ENCODE assay signal across 9 mouse cellular contexts in the genomic region with DNA sequence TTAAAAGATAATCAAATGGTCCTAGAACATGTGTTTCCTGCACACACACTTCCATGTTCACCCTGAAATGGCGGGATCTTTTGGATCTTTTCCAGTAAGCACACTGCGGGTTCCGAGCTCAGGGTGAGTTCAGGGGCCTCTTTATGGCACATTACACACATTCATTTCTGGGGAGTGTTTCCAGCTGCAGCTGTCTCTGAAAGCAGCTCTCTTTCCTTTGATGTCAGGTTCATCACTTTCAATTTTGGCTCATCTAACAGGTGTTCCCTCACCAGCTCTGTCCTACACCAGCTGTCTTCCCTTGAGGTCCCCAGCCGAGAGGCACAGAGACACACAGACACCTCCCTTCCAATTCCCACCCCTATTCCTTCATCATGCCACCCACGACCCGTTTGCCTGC.
DNase-seq lines count a peak whose midpoint lies in the region; ATAC-seq and TF ChIP-seq lines count a peak whose summit lies in the region.
"Had no signal": no experiment of that assay in that cellular context is flagged by ENCODE, and none has a peak within 500 bp of the region (broad histone marks: within the 10 kb centered on the region; RNA-seq: fewer than 3 reads in every experiment).

No protein-coding gene starts in this region.

- 32% methylated on average over 6 of the region's 6 CpGs for WGBS in kidney, embryonic 16.5 days
- WGBS in hindbrain, embryonic 14.5 days = 40% methylated on average over 6 of the region's 6 CpGs
- WGBS in small intestine, adult 2 months = 24% methylated on average over 6 of the region's 6 CpGs

- no peak for DNase-seq in kidney, adult 9 months
- peak; percentile 42 for DNase-seq in brain, embryonic 14.5 days (ENCODE audit: low read depth)
- DNase-seq in hindbrain, embryonic 14.5 days (ENCODE audit: low spot score) = no peak
- DNase-seq in right cerebral cortex, adult 2 months (ENCODE audit: low spot score in 2 of 2) = no peak
- no peak for DNase-seq in layer of hippocampus, postnatal 14 days (ENCODE audit: low spot score in 2 of 2)
- DNase-seq: cerebellum, adult 18-20 months had no signal

- no peak overlapping the region for H3K9ac ChIP-seq in kidney, embryonic 16.5 days (replicated peaks; ENCODE audit: low read length)
- H3K9ac ChIP-seq in hindbrain, embryonic 14.5 days = no peak overlapping the region
- H3K9ac ChIP-seq: midbrain, embryonic 13.5 days had no signal

- TF ChIP-seq CTCF in brain, embryonic 14.5 days (IDR thresholded peaks at IDR 0.05; ENCODE audit: borderline replicate concordance, extremely low read depth, insufficient read depth, insufficient read length) = no peak
- no peak for TF ChIP-seq CTCF in small intestine, adult 2 months (IDR thresholded peaks at IDR 0.05; ENCODE audit: extremely low read depth, insufficient read length, insufficient replicate concordance, low read depth, low read length)

- no peak for TF ChIP-seq POLR2A in brain, embryonic 14.5 days (IDR thresholded peaks at IDR 0.05; ENCODE audit: borderline replicate concordance, extremely low read depth, insufficient read depth, insufficient read length, poor library complexity, severe bottlenecking)
- TF ChIP-seq POLR2A in small intestine, adult 2 months (IDR thresholded peaks at IDR 0.05; ENCODE audit: low read depth, low read length) = no peak

- H3K4me2 ChIP-seq in kidney, embryonic 16.5 days (replicated peaks; ENCODE audit: low read depth, low read length) = no peak overlapping the region
- H3K4me2 ChIP-seq in hindbrain, embryonic 14.5 days (replicated peaks) = no peak overlapping the region
- H3K4me2 ChIP-seq: midbrain, embryonic 13.5 days had no signal

- H3K4me1 ChIP-seq in kidney, embryonic 16.5 days (ENCODE audit: insufficient read depth, low read length) = peaks cover 22% of the 10 kb centered on the region
- H3K4me1 ChIP-seq in hindbrain, embryonic 14.5 days (replicated peaks; ENCODE audit: control insufficient read depth, insufficient read depth, low read length) = peaks cover 23% of the 10 kb centered on the region; the same call in 1 of the 2 replicates
- peaks cover 8% of the 10 kb centered on the region; the same call in 1 of the 2 replicates for H3K4me1 ChIP-seq in small intestine, adult 2 months (ENCODE audit: control insufficient read depth, insufficient read depth, insufficient read length, low read length)

- H3K9me3 ChIP-seq in kidney, embryonic 16.5 days (ENCODE audit: low read length) = no peaks in the 10 kb centered on the region
- no peaks in the 10 kb centered on the region for H3K9me3 ChIP-seq in hindbrain, embryonic 14.5 days (ENCODE audit: control insufficient read depth, low read length)
- H3K9me3 ChIP-seq: midbrain, embryonic 13.5 days had no signal

- ATAC-seq in kidney, embryonic 16.5 days (ENCODE audit: low FRiP score, low TSS enrichment) = 0 out of 2 replicates have a peak, but pooled peaks have one; percentile 19
- no peak for ATAC-seq in hindbrain, embryonic 14.5 days (ENCODE audit: low FRiP score)

- no peaks in the 10 kb centered on the region for H3K27me3 ChIP-seq in kidney, embryonic 16.5 days (ENCODE audit: insufficient read depth, low read length)
- no peaks in the 10 kb centered on the region for H3K27me3 ChIP-seq in hindbrain, embryonic 14.5 days (ENCODE audit: control insufficient read depth, insufficient read depth, low read length)
- no peaks in the 10 kb centered on the region for H3K27me3 ChIP-seq in small intestine, adult 2 months (ENCODE audit: control insufficient read depth, insufficient read depth, low read length)
- H3K27me3 ChIP-seq: midbrain, embryonic 13.5 days had no signal

- no peaks in the 10 kb centered on the region for H3K36me3 ChIP-seq in kidney, embryonic 16.5 days (ENCODE audit: insufficient read depth, low read length)
- H3K36me3 ChIP-seq in hindbrain, embryonic 14.5 days (replicated peaks; ENCODE audit: control insufficient read depth, insufficient read depth) = no peaks in the 10 kb centered on the region
- H3K36me3 ChIP-seq in small intestine, adult 2 months (ENCODE audit: control insufficient read depth, insufficient read depth, low read length) = no peaks in the 10 kb centered on the region
- H3K36me3 ChIP-seq: midbrain, embryonic 13.5 days had no signal

- H3K4me3 ChIP-seq in kidney, embryonic 16.5 days (ENCODE audit: low read length) = no peak overlapping the region
- no peak overlapping the region for H3K4me3 ChIP-seq in hindbrain, embryonic 14.5 days (replicated peaks; ENCODE audit: low read length)
- no peak overlapping the region for H3K4me3 ChIP-seq in small intestine, adult 2 months (ENCODE audit: low read depth, low read length)
- H3K4me3 ChIP-seq: midbrain, embryonic 13.5 days had no signal

- peak overlapping the region; percentile 65 for H3K27ac ChIP-seq in kidney, embryonic 16.5 days (ENCODE audit: low read length)
- 0 out of 2 replicates have a peak overlapping the region, but pooled peaks have one; percentile 20 for H3K27ac ChIP-seq in hindbrain, embryonic 14.5 days
- 0 out of 2 replicates have a peak overlapping the region, but pooled peaks have one; percentile 8 for H3K27ac ChIP-seq in small intestine, adult 2 months (ENCODE audit: insufficient read depth, low read depth, low read length)
- H3K27ac ChIP-seq: midbrain, embryonic 13.5 days had no signal

Comparison
In these comparisons a context has a peak if more than half of its experiments do, and no peak if none do; other contexts are left out.
1. H3K27ac ChIP-seq: peak in every context shown above with its lines; median percentile 65 in kidney, embryonic 16.5 days; 20 in hindbrain, embryonic 14.5 days; 8 in small intestine, adult 2 months.